Mouse (Mus musculus) erythroblast, embryonic 14.5 days (primary cell): ENCODE data around the gene Naa60.

Source experiments
- GATA1 ChIP-seq: IDR thresholded peaks from 2 replicates; pipeline ENCODE4 v1.6.1; 2012; ENCODE audit warnings: low read length, inconsistent platforms, mixed read lengths
- TAL1 ChIP-seq: IDR thresholded peaks from 3 replicates; pipeline ENCODE4 v1.6.1; 2012; ENCODE audit warnings: low read length, inconsistent platforms, mixed read lengths

- TF ChIP-seq TAL1 (no peak), GATA1 (no peak)
These were observed 36.4 kb downstream of the Naa60 start, which contains the start of the genes 1700037C18Rik and Cluap1 for GRCm38 (mm10) chr16:3908537-3909111.
